Mouse (Mus musculus) testis, postnatal 10 days (tissue): ENCODE data around the gene Cpt2.

Experiments used
- DNase-seq: peaks from one replicate; pipeline ENCODE4 v3.0.0; 2021; ENCODE audit warnings: low spot score

The Cpt2 gene

DNA sequence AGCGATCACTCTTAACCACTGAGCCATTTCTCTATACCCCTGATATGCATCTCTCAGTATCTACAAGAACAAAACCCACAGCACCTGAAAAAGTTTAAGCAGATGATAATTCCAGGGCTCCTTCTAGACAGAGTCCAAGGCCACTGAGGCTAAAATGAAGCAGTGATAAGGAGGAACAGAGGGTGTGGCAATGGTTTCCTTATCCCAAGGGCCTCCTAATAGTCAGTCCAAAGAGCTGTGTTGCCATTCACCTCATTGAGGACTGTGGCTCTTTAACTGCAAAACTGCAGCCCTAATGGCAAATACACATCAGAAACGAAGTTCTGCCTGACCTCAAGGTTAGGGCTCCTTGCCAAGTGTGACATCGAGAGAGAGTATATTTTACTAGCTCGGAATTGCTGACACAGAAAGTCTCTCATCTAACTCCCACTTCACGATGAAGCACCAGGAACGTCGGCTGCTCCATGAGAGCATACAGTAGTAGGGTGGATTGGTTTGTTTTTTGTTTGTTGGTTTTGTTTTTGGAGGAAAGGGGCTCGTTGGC is 2.2 kb downstream of the Cpt2 start:
- peak; percentile 64 for DNase-seq

DNA sequence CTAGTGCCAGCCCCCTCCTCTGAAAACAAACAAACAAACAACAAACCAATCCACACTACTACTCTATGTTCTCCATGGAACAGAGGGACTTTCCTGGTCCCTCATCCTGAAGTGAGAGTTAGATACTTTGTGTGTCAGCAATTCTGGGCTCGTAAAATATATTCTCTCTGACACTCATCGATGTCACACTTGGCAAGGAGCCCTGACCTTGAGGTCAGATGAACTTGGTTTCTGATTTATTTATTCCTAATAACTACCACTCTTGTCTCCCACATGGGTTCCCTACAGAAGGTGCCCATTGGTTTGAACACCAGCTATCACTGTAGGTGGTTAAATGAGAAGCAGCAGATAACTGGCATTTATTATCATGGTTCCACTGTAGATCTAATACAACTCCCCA is 3.1 kb downstream of the Cpt2 start:
- no peak for DNase-seq

DNA sequence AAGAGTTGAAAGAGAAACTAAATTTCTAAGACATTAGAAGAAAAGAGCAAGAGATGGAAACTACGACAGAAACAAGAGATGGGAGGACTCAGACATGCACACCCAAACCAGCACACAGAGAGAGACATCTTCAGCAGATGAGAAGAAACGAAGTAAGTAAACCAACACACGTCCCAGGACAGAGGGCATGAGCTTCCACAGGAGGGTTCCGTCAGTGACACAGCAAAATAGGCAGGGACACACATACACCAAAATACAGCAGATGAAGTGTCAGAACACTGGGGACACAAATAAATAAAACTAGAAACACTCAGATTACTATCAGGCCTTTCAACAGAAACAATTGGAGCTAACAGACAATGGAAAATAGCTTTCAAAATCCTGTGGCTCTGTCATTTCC is 13.4 kb downstream of the Cpt2 start:
- DNase-seq: no peak

DNA sequence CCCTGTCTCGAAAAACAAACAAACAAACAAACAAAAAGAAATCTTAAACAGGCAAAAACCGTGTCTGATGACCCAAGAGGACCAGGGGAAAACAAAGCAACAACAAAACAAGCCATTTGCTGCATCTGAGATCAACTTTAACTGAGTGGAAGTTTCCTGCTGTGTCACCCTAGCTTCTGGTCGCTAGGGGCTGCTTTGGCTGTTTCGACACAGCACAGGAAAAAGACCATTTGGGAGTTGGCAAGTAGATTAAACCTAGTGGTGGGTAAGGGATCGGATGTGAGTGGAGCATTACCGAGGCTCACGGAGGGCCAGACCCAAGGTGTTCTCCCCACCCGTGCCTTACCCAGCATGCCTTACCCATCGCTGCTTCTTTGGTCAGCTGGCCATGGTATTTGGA is 16.8 kb downstream of the Cpt2 start:
- no peak for DNase-seq

DNA sequence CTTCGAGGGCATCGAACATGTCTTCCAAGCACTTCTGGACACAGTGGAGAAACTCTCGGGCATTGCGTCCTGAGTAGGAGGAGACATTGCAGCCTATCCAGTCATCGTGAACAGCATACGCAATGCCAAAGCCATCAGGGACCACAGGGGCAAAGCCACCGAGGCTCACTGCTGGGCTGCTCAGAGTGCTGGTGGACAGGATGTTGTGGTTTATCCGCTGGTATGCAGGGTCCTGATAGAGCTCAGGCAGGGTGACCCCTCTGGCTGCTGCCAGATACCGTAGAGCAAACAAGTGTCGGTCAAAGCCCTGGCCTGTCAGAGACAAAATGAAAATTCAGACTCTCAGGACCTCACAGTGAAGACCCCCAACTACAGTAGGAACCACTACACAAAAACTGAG is 19.2 kb downstream of the Cpt2 start:
- DNase-seq: no peak

DNA sequence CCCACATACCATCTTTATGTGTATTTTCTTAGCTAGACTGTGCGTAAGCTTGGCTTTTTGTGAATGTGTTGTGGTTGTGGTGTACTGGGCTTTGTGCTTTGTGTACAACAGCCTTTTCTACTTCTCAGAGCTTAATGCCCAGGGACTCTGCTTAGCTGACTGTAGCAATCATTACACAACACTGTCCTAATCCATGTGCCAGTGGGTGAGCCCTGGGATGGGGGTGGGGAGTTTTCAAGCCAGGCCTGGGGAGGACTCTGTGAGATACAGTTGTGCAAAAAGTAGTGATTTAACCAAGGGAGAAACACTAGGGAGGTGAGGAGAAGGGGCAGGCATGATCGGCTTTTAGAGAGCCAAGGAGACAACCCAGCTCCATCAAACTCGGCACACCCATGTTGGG is 23.2 kb downstream of the Cpt2 start:
- DNase-seq: no peak

DNA sequence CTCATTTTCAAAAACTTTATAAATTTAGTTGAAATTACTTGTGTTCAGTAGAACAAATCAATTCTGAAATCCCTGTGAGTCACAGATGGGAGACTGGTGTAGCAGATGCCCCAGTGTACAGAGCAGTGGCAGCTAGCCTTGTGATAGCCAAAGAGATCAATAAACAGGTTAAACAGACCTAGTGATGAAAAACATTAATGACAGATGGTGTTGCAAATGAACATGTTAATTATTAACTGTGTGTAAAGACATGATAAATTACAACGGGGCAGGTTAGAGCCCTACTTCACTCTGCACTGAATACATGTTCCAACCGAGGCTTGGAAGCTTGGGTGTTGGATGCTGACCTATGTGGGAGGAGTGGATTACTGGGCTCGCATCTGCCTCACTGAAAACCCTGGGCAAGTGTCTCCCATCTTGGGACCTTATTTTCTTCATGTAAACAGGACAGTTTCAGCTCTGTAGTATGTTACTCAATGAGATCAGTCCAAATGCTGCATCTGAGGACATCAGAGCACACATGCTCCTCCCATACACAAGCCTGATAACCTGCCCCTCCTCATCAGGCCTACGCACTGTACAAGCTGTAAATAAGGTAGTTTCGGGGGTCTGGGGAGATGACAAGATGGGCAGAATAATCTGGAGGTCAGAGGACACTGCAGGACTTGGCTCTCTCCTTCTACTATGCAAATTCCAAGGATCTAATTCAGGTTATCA is 24.0 kb downstream of the Cpt2 start:
- no peak for DNase-seq

DNA sequence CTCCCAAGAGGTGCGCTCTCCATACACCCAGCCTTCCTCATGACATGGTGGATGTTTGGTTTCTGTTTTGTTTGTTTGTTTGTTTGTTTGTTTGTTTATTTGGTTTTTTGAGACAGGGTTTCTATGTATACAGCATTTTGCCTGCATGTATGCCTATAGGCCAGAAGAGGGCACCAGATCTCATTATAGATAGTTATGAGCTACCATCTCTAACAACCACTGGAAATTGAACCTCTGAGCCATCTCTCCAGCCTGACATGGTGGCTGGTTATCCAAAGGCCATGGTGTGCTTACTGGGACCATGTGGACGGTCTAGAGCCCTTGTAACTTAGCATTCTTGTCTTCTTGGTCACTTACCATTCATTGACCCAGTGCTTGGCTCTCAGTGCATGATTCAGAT is 30.7 kb downstream of the Cpt2 start:
- DNase-seq: no peak

DNA sequence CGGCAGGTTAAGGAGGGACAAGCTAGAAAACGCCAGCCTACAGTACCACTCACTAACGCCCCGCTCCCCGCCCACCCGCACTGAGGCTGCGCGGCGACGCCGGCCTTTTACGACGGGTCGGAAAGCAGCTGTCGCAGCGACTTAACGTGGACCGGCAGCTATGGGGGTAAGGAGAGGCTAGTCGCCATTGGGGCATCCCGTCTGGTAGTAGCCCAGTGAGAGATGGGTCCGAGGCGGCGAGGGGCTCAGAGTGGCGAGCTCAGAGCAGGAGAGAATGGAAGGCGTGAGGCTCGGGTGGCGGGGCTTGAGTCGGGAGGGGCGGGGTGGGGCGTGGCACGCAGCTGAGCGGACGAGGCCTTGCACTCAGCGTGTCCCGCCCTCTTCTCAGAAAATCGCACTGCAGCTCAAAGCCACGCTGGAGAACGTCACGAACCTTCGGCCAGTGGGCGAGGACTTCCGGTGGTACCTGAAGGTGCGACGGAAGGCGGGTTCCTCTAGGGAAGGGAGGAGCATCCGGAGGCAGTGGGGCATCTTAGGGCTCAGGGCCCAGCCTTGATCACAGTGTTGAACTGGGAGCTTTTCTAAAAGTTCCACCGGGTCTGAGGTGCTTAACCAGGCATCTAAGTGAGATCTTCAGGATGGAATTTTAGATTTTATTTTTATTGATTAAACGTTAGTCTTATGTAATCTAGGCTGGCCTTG is 33.5 kb downstream of the Cpt2 start, which contains the start of gene 0610037L13Rik:
Gene 0610037L13Rik (plus strand): TSS at position 83 of the 702 bp plus-strand sequence.
- peak; percentile 96 for DNase-seq

DNA sequence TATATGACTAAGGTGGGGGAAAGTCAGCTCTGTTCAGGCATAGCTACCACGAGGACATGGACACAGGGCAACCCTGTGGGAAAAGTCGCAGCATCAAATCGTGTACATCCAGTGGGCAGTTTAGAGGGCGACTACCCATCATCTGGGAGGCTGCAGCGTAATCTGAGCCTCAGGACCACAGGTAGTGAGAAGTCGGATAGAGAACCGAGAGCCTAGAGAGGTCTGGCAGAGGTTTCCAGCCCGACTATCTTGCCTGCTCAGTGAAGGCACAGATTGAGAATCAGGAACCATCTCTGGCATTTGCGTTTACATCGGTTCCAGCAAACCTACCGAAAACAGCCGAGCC is 34.1 kb downstream of the Cpt2 start:
- DNase-seq: no peak

DNA sequence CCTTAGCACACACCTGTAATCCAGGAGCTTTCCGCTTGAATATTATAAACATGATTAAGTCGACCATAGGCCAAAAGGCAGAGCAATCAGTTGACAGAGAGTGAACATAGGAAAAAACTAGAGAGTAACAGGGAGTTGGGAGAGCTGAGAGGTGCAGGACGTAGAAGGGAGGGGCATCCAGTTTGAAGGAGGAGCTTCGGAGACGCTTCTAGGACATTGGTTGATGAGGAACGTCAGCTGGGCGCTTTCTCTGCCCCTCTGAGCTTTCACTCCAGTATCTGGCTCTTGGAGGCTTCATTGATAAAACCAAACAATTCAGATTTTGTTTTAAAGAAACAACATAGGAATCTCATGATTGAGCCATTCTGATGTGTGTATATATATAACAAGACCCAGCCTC is 37.0 kb downstream of the Cpt2 start:
- no peak for DNase-seq

DNA sequence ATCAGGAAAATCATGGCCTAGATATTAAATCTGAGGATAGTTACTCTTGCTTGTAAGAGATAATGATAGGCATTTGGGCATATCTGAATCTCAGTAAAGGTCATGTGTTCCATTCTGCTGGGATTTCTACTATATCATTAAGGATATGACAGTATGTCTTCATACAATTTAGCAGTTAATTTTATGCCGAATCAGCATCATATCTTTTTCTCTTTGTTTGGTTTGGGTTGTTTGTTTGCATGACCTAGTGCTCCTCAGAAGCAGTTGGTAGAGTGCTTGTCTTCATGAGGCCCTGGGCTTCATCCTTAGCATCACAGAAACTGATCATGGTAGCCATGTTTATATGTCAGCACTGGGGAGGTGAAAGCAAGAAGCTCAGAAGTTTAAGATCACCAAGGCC is 41.8 kb downstream of the Cpt2 start:
- DNase-seq: no peak

DNA sequence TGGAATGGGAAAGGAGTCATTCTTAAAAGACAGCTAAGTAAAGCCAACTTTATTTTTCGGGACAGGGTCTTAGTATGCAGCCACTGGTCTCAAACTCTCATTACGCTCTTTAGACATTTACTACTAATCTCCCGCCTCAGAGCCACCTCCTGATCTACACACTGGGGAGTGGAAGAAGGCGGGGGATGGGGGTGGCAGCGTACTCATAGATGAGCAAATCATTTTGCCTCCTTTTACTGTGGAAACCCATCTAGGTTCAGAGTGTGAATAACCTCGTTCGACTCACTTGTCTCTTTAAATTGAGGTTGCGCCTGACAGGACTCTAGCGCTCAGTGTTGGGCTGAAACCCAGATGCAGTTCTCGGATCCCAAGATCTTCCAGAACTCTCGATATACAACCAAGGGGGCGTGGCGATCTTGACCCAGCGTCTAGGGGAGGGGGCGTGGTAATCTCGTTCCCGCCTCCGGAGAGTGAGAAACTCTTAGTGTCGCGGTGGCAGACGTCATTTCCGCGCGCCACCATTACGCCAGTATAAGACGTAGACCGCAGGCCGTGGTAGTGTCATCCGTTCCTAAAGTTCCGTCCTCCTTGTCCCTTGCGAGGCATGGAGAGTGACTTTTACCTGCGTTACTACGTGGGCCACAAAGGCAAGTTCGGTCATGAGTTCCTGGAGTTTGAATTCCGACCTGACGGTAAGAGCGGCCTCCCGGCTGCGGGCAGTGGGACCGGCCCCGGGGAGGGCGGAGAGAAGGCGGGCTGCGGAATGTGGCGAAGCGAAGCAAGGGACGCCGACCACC is 44.0 kb downstream of the Cpt2 start, which contains the start of gene Magoh:
Gene Magoh (plus strand): TSS at position 502 of the 797 bp plus-strand sequence.
- DNase-seq: peak; percentile 99

DNA sequence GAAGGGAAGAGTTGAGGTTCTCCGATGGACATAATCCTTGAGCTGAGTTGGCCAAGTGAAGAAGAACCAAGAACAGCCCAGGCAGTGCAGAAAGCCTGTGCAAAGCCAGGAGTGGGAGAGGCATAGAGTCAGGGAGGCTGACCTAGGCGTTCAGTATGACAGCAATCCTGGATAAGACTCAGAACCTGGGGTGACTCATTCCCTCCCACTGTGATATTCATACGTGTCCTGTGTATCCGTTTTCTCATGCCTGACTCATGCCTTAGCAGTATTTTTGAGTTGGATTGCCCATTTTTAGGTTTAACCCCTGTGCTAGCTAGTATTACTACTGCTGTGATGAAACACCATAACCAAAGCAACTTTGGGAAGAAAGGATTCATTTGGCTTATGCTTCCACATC is 58.5 kb downstream of the Cpt2 start:
- DNase-seq: no peak

DNA sequence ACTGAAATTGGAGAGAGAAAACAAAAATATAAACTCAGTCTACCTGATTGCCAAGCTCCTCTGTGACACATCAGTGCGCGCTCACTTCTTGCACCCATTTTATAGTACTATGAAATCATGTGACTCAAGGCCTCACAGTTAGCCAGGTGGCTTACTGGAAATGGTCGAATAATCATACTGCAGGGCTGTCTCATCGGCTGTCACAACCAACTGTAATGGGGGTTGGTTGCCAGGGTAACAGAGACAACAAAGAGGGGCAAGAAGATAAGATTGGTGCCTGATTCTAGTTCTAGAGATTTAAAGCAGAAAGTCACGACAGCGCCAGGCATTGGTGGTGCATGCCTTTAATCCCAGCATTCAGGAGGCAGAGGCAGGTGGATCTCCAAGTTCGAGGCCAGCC is 64.4 kb downstream of the Cpt2 start:
- no peak for DNase-seq

DNA sequence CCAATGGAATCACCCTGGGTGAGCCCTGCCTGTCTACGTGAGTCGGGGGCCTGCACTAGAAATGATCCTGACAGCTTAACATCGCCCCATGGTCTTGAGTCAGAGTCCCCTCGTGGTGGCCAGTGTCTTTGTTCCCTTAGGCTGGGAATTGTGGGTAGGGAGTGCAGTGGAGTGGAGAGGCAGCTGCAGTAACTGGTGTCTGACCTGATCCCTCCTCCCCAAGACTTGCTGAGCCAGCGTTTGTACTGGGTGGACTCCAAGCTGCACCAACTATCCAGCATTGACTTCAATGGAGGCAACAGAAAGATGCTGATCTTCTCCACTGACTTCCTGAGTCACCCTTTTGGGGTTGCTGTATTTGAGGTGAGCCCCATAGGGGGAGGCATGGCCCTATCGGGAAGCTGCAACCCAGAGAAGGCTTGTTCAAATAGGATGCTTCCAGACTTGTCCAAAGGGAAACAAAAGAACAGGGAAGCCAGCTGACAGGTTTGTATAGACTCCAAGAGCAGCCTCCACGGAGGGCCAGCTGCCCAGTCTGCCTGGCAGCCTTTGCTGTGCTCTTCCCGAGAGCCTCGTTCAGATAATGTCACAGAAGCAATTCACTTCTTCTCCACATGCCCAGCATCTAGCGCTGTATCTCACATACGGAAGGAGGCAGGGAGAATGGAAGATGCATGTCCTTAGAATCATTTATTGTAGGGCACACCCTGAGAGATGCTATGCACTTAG is 66.3 kb downstream of the Cpt2 start:
- DNase-seq: no peak
